Mouse (Mus musculus) neural tube, embryonic 15.5 days (tissue): ENCODE measurements around the gene Socs7. TPM values are rescaled to one million over a fixed set of nuclear protein-coding genes. Genes with fewer than 3 reads are reported as not detected.

ENCODE experiments used
- ATAC-seq: fragments of 200-750 bp; cut with Nextera tagmentation; 2 replicates; pipeline ENCODE4 v1.8.0; 2017; ENCODE audit warnings: mild to moderate bottlenecking, moderate TSS enrichment, moderate library complexity; ENCODE audit not compliant: low FRiP score
- H3K27ac ChIP-seq: fragments of 300-500 bp; sonication (generic); replicated peaks from 2 replicates; pipeline ENCODE4 v1.5.1; 2015; ENCODE audit warnings: mild to moderate bottlenecking, inconsistent platforms
- H3K27me3 ChIP-seq: fragments of 300-500 bp; sonication (generic); replicated peaks from 2 replicates; pipeline ENCODE4 v1.6.1; 2015; ENCODE audit warnings: inconsistent platforms
- H3K36me3 ChIP-seq: fragments of 300-500 bp; sonication (generic); 2 replicates; pipeline ENCODE4 v1.6.1; 2015; ENCODE audit warnings: inconsistent platforms
- H3K4me1 ChIP-seq: fragments of 300-500 bp; sonication (generic); 2 replicates; pipeline ENCODE4 v1.6.1; 2015; ENCODE audit warnings: inconsistent platforms
- H3K4me2 ChIP-seq: fragments of 300-500 bp; sonication (generic); 2 replicates; pipeline ENCODE4 v1.6.1; 2015; ENCODE audit warnings: inconsistent platforms, mild to moderate bottlenecking, moderate library complexity
- H3K4me3 ChIP-seq: fragments of 300-500 bp; sonication (generic); replicated peaks from 2 replicates; pipeline ENCODE4 v1.5.1; 2015; ENCODE audit warnings: mild to moderate bottlenecking, inconsistent platforms
- H3K9ac ChIP-seq: fragments of 300-500 bp; sonication (generic); replicated peaks from 2 replicates; pipeline ENCODE4 v1.6.1; 2015; ENCODE audit warnings: mild to moderate bottlenecking, inconsistent platforms
- H3K9me3 ChIP-seq: fragments of 300-500 bp; sonication (generic); replicated peaks from 2 replicates; pipeline ENCODE4 v1.6.1; 2016; ENCODE audit warnings: inconsistent platforms
- WGBS: fragments of 180-500 bp; shearing (Covaris S2); methylation state at CpG from one replicate; pipeline ENCODE4 v1.1.7; 2015; ENCODE audit warnings: mixed read lengths; 5-methylcytosine and 5-hydroxymethylcytosine counted together
- polyA plus RNA-seq: library from polyadenylated mRNA; unstranded; fragments of >200 nt; fragmentation: Nextera tagmentation; extraction: Ambion mirVana; gene quantifications from 2 replicates; pipeline ENCODE4 v1.2.1, GENCODE M21; 2015

Gene Socs7
- polyA plus RNA-seq, 1 experiment from 2014 or later = 8.4 TPM

DNA sequence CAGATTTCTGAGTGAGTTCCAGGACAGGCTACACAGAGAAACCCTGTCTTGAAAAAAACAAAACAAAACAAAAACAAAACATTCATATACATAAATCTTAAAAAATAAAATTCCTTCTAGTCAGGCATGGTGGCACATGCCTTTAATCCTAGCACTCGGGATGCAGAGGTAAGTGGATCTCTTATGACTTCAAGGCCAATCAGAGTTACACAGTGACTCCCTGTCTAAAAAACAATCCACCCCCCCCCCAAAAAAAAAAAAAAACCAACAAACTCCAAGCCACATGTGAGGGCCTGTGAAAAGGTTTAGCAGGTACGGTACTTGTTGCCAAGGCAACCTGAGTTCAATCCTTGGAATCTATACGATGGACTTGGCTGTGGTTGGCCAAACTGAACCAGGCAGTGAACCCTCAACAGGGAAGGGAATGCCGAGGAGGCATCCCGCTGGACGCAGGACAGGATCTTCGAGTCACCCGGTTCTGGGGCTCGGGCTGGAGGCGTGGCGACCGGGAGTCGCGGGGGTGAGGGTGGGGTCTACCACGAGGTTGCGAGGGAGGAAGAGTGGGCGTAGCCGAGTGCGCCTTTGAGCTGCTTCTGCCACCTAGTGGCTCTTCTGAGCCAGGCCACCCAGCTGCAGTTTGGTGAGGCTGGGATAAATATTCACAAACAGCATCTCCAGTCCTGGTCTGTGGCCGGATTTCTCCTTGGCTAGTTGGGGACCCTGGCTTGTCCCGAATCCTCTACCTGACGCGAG lies 37.8 kb downstream of the Socs7 start:
- WGBS = 4% methylated on average over 23 of the region's 23 CpGs
- Histone ChIP-seq H3K9me3 (no peaks in the 10 kb centered on the region), H3K27ac (peak overlapping the region; percentile 60; the same call in 1 of the 2 replicates), H3K27me3 (no peaks in the 10 kb centered on the region), H3K4me3 (peak overlapping the region; percentile 41), H3K36me3 (peaks cover 17% of the 10 kb centered on the region; the same call in 1 of the 2 replicates), H3K4me2 (peak overlapping the region; percentile 83), H3K9ac (no peak overlapping the region), H3K4me1 (peaks cover 29% of the 10 kb centered on the region)
- peak; percentile 67 for ATAC-seq

DNA sequence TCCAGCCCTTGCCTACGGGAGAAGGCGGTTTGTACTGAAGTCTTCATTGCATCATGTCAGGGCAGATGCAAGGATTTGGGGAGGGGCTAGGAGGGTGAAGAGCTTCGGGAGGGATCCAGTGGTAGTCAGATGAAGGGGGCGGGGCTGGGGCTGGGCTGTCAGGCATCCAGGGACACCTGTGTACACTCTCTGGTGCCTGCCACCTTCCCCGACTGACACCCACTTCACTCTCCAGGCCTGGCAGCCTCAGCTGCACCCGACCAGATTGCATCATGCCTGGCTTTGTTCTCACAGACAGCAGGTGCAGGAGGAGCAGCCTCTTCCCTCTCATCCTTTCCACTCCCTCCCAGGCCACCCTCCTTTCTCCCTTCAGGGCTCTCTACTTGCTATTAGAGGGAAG lies 38.7 kb downstream of the Socs7 start:
- H3K9ac ChIP-seq = no peak overlapping the region
- peak overlapping the region; percentile 83; the same call in 1 of the 2 replicates for H3K4me2 ChIP-seq
- no peak overlapping the region for H3K4me3 ChIP-seq
- no peak for ATAC-seq
- peaks cover 8% of the 10 kb centered on the region; the same call in 1 of the 2 replicates for H3K36me3 ChIP-seq
- peaks cover 38% of the 10 kb centered on the region for H3K4me1 ChIP-seq
- peak overlapping the region; percentile 38; the same call in 1 of the 2 replicates for H3K27ac ChIP-seq
- WGBS = 13% methylated on average over 6 of the region's 6 CpGs
- H3K27me3 ChIP-seq = no peaks in the 10 kb centered on the region
- no peaks in the 10 kb centered on the region for H3K9me3 ChIP-seq

DNA sequence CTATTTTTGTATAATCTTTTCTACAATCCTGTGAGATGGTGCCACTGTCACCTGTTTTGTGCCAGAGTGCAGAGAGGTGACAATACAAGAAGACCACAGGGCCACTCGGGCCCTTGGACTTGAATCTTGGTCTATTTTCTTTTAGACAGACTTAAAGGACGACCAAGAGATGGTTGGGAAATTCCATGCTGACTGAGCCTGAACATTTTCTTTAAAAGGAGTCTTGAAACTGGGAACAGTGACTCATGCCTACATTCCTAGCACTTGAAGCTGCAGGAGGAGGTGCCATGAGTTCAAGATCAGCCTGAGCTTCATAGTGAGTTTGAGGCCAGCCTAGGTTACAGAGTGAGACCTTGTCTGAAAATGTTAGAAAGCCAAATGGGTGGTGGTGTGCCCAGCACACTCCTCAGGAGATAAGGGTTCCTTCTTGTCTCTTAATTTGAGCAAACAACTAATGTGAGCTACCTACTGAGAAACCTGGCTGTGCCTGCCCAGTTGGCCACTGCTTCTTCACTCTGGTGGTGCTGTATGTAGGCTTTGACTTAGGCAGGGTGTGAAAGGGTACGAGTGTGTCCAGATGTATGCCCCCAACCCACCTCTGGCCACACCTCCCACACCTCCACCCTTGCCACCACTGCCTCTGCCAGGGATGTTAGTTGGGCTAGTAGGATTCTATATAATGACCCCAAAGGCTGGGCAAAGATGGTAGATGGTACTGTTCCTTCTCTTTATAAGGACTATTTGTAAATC lies 39.5 kb downstream of the Socs7 start:
- no peak overlapping the region for H3K27ac ChIP-seq
- no peak for ATAC-seq
- H3K9me3 ChIP-seq = no peaks in the 10 kb centered on the region
- 85% methylated on average over 3 of the region's 3 CpGs for WGBS
- H3K4me1 ChIP-seq = peaks cover 46% of the 10 kb centered on the region
- no peak overlapping the region for H3K4me2 ChIP-seq
- no peak overlapping the region for H3K9ac ChIP-seq
- H3K27me3 ChIP-seq = no peaks in the 10 kb centered on the region
- H3K4me3 ChIP-seq = no peak overlapping the region
- H3K36me3 ChIP-seq = 0 out of 2 replicates have a peak, but pooled peaks cover 3% of the 10 kb centered on the region

- no peak for ATAC-seq
- Histone ChIP-seq H3K27ac (no peak overlapping the region), H3K36me3 (no peaks in the 10 kb centered on the region), H3K9ac (no peak overlapping the region), H3K4me1 (peaks cover 55% of the 10 kb centered on the region), H3K4me2 (no peak overlapping the region), H3K27me3 (peaks cover 6% of the 10 kb centered on the region; the same call in 1 of the 2 replicates), H3K4me3 (no peak overlapping the region), H3K9me3 (no peaks in the 10 kb centered on the region)
- WGBS = 10% methylated on average over 2 of the region's 2 CpGs
Measured at GRCm38 (mm10) chr11:97402746-97403145, 40.4 kb downstream of the Socs7 start.

DNA sequence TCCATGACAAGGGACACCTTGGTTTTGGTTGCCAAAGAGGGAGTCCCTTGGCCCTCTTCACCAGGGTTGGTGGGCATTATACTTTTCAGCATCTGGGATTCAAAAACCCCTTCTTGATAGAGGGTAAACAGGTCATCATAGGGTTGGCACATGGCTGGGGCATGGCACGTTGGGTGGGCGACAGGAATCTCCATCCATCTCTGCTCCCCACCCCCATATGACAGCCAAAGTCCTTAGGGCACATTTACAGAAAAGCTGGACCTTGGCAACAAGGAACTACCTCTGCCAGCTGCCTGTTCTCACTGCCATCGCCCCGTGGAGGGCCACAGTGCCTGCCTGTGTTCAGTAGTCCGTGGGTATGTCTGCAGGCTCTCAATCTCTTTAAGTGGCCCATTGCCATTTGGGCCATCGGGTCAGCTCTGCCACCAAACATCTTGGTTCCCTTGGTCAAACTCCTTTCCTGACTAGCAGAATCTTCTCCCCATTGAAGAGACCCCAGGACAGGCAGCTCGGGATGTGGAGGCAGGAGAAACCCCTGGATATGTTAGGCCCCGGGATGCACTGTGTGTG lies 41.3 kb downstream of the Socs7 start:
- H3K9me3 ChIP-seq = no peaks in the 10 kb centered on the region
- peak overlapping the region; percentile 42; the same call in 1 of the 2 replicates for H3K27ac ChIP-seq
- H3K9ac ChIP-seq = peak overlapping the region; percentile 73; the same call in 1 of the 2 replicates
- no peaks in the 10 kb centered on the region for H3K36me3 ChIP-seq
- peak overlapping the region; percentile 68 for H3K4me3 ChIP-seq
- peaks cover 6% of the 10 kb centered on the region; the same call in 1 of the 2 replicates for H3K27me3 ChIP-seq
- ATAC-seq = no peak
- 24% methylated on average over 8 of the region's 8 CpGs for WGBS
- H3K4me1 ChIP-seq = peaks cover 60% of the 10 kb centered on the region
- peak overlapping the region; percentile 93 for H3K4me2 ChIP-seq

GRCm38 (mm10) chr11:97404184-97404760 lies 41.9 kb downstream of the Socs7 start:
- peaks cover 6% of the 10 kb centered on the region; the same call in 1 of the 2 replicates for H3K27me3 ChIP-seq
- peaks cover 60% of the 10 kb centered on the region for H3K4me1 ChIP-seq
- no peaks in the 10 kb centered on the region for H3K9me3 ChIP-seq
- peak; percentile 53 for ATAC-seq
- no peaks in the 10 kb centered on the region for H3K36me3 ChIP-seq
- WGBS = under 1% methylated on average over 52 of the region's 61 CpGs
- peak overlapping the region; percentile 78 for H3K27ac ChIP-seq
- peak overlapping the region; percentile 73 for H3K9ac ChIP-seq
- H3K4me2 ChIP-seq = peak overlapping the region; percentile 93
- H3K4me3 ChIP-seq = peak overlapping the region; percentile 68

DNA sequence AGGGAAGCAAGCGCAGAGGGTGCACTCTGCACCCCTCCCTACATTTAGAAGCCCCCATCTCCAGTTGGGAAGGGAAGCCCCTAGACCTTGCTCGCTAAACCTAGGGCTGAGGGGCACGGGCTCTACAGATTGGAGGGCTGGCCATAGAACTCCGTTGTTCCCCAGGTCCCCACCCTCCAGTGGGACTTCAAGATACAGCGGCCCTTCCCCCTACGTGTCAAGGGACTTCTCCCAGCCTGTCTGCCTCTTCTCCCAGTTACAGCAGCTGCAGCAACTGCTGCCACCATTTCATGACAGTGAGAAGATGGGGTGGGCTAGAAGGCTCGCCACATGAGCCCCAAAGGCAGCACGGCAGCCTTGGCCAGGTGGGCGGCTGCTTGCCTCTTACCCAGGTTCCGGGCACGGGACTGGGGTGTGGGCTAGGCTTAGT lies 42.4 kb downstream of the Socs7 start:
- Histone ChIP-seq H3K27me3 (peaks cover 6% of the 10 kb centered on the region; the same call in 1 of the 2 replicates), H3K4me2 (peak overlapping the region; percentile 93), H3K9me3 (no peaks in the 10 kb centered on the region), H3K4me3 (peak overlapping the region; percentile 68), H3K9ac (peak overlapping the region; percentile 73), H3K27ac (peak overlapping the region; percentile 78), H3K4me1 (peaks cover 60% of the 10 kb centered on the region), H3K36me3 (no peaks in the 10 kb centered on the region)
- peak; percentile 26; the same call in 1 of the 2 replicates for ATAC-seq
- WGBS = under 1% methylated on average over 11 of the region's 11 CpGs

GRCm38 (mm10) chr11:97406094-97406951 lies 44.0 kb downstream of the Socs7 start:
- Histone ChIP-seq H3K27me3 (peaks cover 6% of the 10 kb centered on the region; the same call in 1 of the 2 replicates), H3K4me2 (peak overlapping the region; percentile 93), H3K4me3 (peak overlapping the region; percentile 68), H3K27ac (peak overlapping the region; percentile 78), H3K9me3 (no peaks in the 10 kb centered on the region), H3K9ac (peak overlapping the region; percentile 73), H3K36me3 (no peaks in the 10 kb centered on the region), H3K4me1 (peaks cover 48% of the 10 kb centered on the region)
- ATAC-seq = no peak
- WGBS = 54% methylated on average over 10 of the region's 10 CpGs

DNA sequence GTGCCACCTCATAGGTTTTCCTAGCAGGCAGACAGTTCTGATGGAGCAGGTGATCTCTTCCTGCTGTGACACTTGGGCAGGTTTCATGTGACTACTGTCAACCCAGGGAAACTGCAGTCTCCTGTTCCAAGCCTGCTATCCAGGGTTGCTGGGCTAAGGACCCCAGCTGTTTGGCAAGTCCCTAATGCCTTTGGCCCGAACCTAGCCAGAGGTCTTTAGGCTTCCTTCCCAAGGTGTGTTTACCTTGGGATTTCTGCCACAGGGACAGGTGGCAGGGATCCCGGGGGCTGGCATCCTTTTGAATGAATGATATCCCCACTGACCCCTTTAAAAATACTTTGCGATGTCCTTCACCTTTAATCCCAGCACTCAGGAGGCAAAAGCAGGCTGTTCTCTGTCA lies 45.1 kb downstream of the Socs7 start:
- WGBS = 84% methylated on average over 3 of the region's 3 CpGs
- Histone ChIP-seq H3K4me1 (peaks cover 54% of the 10 kb centered on the region), H3K27ac (no peak overlapping the region), H3K27me3 (peaks cover 6% of the 10 kb centered on the region; the same call in 1 of the 2 replicates), H3K9me3 (no peaks in the 10 kb centered on the region), H3K4me2 (peak overlapping the region; percentile 93; the same call in 1 of the 2 replicates), H3K4me3 (no peak overlapping the region), H3K9ac (0 out of 2 replicates have a peak overlapping the region, but pooled peaks have one; percentile 73), H3K36me3 (no peaks in the 10 kb centered on the region)
- no peak for ATAC-seq

DNA sequence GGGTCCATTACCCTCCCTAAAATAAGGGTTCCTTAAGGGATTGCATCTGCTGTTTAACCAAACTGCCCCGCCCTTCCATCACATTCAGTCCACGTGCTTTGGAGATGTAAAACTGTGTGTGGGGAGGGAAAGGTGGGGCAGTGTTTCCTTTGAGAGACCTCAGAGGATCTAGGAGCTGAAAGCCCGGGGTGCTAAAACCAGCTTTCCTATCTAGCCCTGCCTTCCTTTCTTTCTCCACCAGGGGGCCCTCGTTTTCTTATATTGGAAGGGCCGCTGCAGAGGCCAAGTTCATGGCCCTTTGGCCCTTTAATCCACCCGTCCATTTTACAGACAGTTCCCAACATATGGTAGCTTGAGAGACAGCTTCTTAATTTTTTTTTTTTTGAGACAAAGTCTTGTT lies 45.8 kb downstream of the Socs7 start:
- Histone ChIP-seq H3K4me1 (peaks cover 58% of the 10 kb centered on the region), H3K27me3 (peaks cover 6% of the 10 kb centered on the region; the same call in 1 of the 2 replicates), H3K9me3 (no peaks in the 10 kb centered on the region), H3K36me3 (no peaks in the 10 kb centered on the region), H3K27ac (no peak overlapping the region), H3K9ac (0 out of 2 replicates have a peak overlapping the region, but pooled peaks have one; percentile 3), H3K4me3 (no peak overlapping the region), H3K4me2 (no peak overlapping the region)
- 4% methylated on average over 6 of the region's 6 CpGs for WGBS
- no peak for ATAC-seq
